Mouse (Mus musculus): Measurements from ENCODE around the gene Adamts17.

GRCm38 (mm10) chr7:67004220-67004619, 164.7 kb downstream of the Adamts17 start:
- no peak for TF ChIP-seq POLR2A (IDR thresholded peaks at IDR 0.05; ENCODE audit: low read depth, low read length)
- TF ChIP-seq CTCF (IDR thresholded peaks at IDR 0.05; ENCODE audit: extremely low read depth, insufficient read length, insufficient replicate concordance, low read depth, low read length), result no peak
